Mouse (Mus musculus): ENCODE data around the gene Npas2. TPM values are rescaled to one million over a fixed set of nuclear protein-coding genes. Genes with fewer than 3 reads are reported as not detected.

Npas2 gene
- 10 to 100 TPM; 11.0 to 15.0 TPM for total RNA-seq (2021)

DNA sequence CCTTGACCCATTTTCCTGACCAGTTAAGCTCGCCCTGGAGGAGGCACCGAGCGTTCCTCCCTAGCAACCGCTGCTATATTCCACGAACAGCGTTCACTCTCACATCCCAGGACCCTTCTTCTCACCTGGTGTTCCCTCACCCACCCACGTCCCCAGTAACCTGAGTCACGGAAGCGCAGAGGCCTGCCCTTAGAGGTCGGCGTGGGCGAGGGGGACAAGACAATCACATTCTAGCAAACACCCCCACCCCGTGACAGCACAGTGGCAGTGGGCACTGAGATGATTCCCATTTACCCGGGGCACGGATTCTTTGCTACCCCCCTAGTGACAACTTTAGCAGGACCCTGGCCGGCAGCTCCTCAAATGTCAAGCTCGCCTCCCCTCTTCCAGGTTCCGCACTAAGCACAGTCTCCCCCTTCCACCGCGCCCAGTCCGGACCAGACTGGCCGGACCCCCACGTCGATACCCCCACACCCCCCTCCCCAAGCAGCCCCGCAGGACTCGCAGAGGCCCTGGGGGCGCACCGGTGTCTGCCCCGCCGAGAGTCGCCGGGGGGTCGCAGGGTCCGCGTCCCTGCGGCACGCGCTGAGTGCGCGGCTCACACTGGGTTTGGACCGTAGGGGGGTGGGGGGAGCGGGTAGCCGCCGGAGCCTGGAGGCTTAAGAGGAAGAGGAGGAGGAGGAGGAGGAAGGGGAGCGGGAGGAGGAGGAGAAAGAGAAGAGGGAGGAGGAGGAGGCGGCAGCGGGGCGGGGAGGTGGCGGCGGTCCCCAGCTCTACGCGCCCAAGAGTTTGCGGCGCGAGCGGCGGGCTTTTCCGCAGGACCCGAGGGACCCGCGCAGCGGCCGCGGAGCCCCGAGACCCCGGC, at the start of gene Npas2:
Npas2 (plus strand) TSS at position 735 of the 865 bp plus-strand sequence.
- DNase-seq = no peak
- intact Hi-C loops (cut with DNase I) = loop anchor here (2.0 to 5.0 kb wide), 2 partner anchors 86 to 182 kb away; no protein-coding TSS in a partner anchor

DNA sequence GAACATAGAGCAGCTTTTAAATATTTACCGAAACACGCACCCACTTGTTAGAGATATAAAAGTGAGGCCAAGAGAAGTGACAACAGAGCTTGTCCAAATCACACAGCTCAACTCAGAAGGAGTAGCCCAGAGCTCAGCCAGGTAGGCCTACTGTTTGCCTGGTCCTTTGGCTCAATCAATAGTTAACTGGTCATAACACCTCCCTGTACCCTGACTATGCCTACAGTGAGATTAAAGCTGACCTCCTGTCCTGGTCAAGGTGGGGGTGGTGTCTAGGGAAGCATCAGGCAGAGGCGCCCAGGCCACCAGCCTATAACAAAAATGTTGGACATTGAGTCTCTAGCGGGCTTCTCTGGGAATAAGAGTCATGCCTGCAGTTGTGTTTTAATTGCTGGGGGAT, 36.8 kb upstream of the Npas2 start:
- no peak for DNase-seq
- intact Hi-C loops (cut with DNase I) = no loop called here

DNA sequence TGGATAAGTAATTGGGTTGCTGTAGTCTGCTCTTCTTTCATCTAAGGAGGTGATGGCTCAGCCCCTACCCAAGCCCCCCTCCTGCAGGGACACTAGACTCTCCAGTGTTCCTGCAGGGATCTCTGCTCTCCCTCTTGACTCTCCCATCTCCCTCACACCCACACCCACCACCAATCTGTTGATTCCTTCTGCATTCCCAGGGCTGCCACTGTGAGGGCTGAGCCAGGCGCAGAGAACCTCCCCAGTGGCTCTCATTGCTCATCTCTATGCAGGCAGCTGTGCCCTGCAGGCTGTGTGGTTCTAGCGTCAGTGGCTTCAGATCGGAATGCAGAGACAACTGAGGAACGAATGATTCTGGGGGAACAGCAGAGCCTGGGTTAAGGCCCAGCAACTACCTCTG, 33.4 kb upstream of the Npas2 start:
- DNase-seq = no peak
- intact Hi-C loops (cut with DNase I) = no loop called here

DNA sequence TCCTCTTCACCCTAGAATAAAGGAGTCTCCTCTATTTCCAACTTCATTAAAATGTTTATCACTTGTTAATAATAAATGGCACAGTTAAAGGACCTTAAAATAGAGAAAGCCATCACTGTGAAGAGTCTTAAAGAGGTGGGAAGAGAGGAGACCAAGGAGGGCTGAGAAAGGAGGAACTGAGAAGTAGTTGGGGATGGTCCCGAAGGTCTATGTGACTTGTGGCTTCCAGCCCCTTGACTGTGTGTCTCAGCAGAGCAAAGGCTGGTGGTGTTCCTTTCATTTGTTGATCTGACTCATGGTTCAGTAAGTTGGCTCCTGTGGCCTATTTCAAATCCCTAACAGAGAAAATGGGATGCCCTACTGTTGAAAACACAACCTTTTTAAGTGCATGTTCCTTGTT, 30.5 kb upstream of the Npas2 start:
- DNase-seq = no peak
- intact Hi-C loops (cut with DNase I) = no loop called here

DNA sequence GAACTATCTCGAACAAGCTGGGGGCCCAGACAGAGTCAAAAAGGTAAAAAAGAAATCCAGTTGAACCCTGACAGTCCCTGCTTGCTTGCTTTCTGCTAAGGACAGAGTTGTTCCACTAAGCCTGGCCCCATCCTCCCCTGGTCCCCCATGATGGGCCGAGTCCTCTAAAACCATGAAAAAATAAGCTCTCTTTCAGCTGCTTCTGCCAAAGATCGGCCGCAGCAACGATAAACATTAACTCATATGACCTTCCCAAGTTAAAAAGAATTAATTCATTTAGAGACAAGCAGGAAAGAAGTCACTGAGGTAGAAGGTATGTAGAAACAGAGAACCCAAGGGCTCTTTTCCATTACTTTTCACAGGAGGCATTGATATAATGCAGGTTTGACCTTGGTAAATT, 16.8 kb upstream of the Npas2 start:
- no peak for DNase-seq
- intact Hi-C loops (cut with DNase I) = no loop called here

DNA sequence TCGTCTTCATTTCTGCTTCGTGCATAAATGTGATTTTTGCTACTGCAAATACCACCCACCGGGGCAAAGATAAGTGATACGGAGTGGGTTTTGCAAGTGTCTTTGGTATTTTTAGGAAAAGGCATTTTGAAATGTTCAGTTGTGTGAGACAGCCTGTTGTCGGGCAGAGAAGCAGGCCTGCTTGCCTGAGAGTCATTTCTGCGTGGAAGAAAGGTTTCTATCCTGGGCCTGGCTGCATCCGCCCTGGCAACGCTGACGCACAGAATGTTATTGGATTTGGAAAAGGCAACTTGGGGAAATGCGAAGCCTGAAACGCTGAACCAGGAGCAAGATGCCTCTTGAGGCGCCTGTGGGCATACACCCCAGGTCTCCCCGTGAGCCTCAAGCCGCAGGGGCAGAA, 16.3 kb upstream of the Npas2 start:
- DNase-seq = no peak
- intact Hi-C loops (cut with DNase I) = no loop called here

DNA sequence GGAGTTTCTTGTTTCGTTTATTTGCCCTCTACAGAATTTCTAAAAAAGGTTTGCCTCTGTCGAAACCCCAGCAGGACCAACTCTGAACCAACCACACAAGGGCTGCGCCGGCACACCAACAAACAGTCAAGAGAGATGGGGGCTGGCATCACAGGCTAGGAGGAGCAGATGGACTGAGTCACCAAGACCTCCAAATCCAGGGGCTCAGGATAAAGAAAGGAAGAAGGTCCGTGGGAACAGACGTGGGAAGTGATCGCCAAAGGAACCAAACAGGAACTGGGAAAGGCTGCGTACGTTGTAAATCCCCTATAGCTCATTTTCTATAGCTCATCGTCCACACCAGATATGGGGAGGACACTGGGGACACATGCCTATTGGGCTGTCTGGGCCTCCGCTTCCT, 13.7 kb upstream of the Npas2 start:
- no peak for DNase-seq
- intact Hi-C loops (cut with DNase I) = no loop called here

DNA sequence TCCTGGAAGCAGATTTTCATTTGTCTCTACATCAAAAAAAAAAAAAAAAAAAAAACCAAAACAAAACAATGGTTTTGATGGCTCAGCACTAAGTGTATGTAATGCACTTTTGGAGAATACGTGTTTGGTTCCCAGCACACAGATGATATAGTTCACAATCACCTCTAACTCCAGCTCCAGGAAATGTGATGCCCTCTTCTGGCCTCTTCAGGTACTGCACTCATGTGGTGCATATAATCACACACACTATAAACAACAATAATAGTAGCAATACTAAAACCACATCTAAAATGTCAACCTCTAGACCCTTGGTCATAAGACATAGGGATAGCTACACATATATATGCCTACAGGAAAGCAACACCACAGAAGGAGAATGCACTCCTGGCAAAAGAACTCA, 13.0 kb upstream of the Npas2 start:
- no peak for DNase-seq
- intact Hi-C loops (cut with DNase I) = no loop called here

DNA sequence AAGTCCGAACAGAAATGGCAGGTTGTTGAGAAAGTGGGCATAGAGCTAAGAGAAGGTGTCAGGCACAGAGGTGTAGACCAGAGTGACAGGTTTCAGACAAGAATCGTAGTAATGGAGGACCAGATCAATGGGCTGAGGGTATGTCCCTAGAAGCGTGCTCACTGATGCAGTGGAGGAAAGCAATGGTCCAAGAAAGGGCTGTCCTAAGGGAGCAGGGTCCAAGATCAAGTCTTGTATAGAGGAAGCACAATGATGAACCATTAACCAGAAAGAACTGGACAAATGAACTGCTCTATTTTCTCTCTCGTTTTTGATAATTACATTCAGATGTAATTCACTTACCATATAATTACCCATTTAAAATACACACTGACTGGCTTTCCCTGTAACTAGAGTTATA, 11.6 kb upstream of the Npas2 start:
- DNase-seq = no peak
- intact Hi-C loops (cut with DNase I) = no loop called here

DNA sequence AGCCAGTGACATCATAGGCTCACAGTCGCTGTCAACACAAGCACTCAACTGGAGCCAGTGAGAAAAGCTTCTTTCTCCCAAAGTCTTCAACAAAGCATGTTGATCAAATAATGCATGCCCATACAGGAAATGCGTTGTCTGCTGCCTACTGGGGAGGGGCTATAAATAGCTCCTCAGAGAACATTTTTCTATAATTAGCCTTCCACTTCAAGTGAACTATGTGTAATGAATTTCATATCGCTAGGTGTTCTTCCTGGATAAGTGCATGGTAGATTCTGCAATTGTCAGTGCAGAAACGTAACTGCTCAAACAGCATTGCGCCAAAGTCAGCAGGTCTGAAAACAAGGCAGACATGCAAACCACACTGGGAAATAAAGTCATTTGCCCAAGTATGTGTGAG, 7.7 kb upstream of the Npas2 start:
- intact Hi-C loops (cut with DNase I) = no loop called here
- no peak for DNase-seq

DNA sequence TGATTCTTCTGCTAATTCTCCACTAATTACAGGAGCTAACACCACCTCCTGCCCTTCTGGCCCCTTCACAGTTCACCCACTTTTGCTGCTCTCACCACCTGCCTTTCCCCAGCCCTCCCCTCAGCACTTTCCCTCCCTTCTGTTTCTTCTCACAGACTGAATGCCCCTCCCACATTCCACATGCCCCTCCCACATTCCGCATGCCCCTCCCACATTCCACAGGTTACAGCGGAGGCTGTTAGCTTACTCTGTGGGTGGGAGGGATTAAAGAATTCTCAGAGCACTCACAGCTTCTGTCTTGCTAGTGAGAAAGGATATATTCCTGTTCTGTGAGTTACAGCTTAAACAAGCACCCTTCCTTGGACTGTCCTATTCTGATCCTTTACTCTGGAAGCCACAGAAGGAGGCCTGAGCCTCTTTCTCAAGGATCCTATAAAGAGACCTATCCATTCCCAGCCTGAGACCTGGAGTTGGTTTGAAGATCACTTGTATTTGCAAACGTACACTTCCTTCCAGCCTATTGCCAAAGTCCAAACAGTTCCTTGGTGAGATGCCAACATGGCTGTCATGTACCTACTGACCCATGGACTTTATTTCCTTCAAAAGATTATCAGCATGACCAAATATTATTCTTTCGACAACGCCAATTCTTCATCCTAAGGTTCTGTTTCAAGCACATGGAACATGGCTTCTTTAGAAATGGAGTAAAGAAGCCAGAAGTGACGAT, 6.7 kb upstream of the Npas2 start:
- DNase-seq = peak in 1 of 2 experiments; percentile 58
- intact Hi-C loops (cut with DNase I) = no loop called here

DNA sequence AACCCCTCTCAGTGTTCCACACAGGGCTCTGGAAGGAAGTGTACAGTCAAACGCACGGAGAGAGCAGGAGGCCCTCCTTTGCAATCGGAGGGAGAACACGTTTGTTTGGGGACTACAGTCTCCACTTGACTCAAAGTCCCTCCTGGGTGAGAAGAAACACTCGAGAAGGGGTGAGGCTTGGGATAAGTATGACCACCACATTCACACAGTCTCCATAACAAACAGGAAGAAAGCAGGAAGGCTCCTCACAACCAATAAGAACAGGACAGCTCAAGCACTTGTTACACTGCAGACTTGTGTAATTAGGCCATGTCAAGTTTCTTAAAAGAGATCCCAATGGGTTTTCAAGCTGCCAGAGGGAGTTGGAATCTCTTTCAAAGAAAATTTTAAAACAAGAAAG, 2.4 kb upstream of the Npas2 start:
- no peak for DNase-seq
- intact Hi-C loops (cut with DNase I) = loop anchor here (5.0 kb wide), 1 partner anchor 84 kb away; no protein-coding TSS in a partner anchor

DNA sequence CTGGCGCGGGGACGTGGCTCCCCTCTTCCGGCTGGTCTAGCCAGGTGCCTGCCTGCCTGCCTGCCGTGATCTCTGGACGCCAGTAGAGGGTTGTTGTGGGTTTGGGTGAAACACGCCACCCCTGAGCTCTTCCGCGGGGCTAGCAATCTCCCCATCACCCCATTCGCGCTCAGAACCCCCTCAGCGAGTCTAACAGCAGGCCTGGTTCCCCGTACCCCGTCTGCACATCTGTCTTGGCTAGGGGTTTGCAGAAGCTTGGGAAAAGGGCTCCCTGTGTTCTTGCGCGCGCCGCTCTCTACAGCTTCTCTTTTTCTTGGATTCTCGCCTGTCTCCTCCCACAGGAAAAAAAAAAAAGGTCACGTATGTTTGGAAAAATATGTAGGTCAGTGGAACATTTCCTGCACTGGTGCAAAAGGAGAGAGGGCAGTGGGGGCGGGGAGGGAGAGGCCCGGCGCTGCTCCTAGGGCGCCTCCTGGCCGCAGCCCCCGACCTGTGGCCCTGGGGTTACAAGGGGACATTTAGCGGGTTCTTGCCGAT, 1.0 kb upstream of the Npas2 start:
- intact Hi-C loops (cut with DNase I) = loop anchor here (2.0 to 5.0 kb wide), 2 partner anchors 85 to 182 kb away; no protein-coding TSS in a partner anchor
- peak; percentile 90 to 91 for DNase-seq

DNA sequence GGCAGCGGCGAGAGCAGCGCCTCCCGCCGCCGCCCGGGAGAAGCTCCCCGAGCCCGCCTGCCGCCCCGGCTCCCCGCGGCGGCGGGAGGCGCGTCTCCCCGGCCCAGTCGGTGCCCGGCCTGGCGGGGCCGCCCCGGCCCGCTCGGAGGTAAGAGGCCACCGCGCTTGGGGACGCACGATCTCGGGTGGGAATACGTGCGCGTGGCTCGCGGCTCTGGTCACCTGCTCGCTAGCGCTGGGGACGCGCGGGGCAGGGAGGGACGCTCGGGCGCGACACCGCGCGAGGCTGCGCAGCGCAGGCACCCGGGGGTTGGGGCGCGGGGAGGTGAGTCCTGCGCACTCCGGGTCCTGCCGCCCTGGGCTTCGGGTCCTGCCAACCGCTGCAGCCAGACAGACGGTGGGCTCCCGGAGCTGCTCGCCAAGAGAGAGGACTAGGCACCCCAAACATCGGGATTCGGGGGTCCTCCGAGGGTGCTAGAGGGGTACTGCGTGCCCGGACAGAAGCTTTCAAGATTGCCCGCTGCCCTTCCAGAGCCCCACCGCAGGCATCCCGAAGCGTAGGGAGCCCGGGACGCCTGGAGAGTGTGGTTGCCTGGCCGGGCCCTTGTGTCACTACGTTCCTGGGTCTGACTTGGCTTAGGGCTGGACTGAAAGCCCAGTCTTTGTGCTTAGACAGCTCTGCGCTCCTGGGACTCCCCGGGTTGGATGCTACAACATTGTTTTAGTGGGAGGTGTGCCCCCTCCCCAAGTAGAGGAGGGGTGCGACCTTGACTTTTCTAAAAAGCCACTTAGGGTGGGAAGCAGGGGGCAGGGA, 538 bp downstream of the Npas2 start:
- DNase-seq = peak; percentile 76 to 77
- intact Hi-C loops (cut with DNase I) = loop anchor here (2.0 to 5.0 kb wide), 3 partner anchors 87 to 183 kb away; no protein-coding TSS in a partner anchor

DNA sequence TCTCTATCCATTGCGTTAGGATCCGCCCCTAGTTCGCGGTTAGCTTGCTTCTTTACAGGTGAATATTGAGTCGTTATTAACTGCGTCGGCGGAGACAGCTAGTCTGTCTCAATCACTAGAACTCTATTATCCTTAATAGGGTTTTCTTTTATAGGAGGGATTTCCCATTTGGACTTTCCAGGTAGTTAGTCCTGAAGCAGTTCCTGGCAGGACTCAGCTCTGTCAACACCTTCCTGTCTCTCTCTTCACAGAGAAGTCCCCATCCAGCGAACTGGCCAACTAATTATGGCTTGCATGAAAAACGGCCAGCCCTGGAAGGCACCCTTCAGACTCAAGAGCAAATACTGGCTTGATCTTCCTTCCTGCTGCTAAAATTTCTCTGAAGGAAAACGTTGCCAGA, 1.4 kb downstream of the Npas2 start:
- intact Hi-C loops (cut with DNase I) = loop anchor here (2.0 to 5.0 kb wide), 2 partner anchors 88 to 146 kb away; no protein-coding TSS in a partner anchor
- DNase-seq = peak; percentile 49 to 60

DNA sequence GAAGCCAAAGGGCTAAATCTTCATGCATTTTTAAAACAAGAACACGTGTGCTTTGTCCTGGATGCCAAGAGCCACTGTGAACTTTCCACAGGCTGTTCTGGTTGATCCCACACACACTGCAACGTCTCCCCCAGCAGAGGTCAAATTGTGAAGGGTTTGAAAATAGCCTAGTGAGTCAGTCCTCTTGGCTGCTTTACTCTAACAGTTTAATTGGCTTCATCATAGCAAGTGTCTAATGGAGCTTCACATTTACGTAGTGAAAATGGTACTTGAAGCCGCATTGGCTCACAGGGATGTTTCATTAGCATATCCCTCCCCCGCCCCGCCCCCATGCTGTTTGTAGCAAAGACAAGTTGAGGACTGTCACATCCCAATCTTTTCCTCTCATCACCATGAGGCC, 2.6 kb downstream of the Npas2 start:
- intact Hi-C loops (cut with DNase I) = no loop called here
- peak; percentile 68 to 76 for DNase-seq

DNA sequence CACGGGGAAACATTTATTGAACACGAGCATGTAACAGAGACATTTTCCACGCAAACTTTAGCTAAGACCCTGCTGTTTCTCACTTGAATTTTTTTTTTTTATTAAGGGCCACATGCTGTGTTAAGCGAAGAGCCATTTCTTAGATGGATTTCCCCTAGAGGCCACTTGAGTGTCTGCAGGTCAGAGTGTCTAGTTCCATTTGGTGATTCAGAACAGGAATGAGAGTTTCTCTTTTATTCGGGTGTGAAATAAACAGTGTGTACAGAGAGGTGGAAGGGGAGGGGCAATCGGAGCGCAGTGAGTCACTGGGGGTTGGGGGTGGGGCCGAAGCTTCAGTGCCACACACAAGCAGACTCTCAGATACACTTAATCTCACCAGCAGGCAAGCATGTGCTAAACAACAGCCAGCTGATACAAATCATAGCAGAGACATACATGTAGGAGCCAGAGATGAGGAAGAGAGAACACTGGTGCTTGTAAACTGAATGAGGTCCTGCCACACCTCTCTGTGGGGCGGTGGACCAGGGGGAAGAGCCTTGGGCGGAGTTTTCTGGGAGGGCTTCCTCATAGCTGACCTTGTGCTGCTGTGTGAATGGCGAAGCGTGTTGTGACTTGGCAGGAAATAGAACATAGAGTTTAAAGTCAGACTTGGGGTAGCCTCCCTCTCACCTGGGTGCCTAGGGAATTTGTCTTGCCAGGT, 3.3 kb downstream of the Npas2 start:
- peak; percentile 25 to 29 for DNase-seq

DNA sequence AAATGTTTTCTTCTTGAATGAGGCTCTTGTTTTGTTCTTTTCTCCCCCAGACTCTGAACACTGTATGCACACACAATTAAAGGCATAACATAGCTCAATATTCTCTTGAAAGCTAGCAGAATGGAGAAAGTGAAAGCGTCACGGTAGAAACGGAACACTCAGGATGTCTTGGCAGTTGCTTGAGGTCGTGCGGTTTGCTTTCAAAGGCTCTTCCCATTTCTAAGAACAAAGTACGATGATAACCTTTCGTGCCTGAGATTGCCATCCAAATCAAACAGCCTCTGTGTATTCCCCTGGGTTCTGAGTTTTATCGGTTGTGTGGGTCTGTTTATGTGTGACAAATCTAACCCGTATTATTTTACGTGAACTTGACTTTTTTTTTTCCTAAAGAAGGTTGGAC, 11.5 kb downstream of the Npas2 start:
- intact Hi-C loops (cut with DNase I) = loop anchor here (5.0 kb wide), 2 partner anchors 112 to 137 kb away; no protein-coding TSS in a partner anchor

More for the DNA sequence above, 3.3 kb downstream of the Npas2 start:
- intact Hi-C loops (cut with DNase I) = no loop called here

DNA sequence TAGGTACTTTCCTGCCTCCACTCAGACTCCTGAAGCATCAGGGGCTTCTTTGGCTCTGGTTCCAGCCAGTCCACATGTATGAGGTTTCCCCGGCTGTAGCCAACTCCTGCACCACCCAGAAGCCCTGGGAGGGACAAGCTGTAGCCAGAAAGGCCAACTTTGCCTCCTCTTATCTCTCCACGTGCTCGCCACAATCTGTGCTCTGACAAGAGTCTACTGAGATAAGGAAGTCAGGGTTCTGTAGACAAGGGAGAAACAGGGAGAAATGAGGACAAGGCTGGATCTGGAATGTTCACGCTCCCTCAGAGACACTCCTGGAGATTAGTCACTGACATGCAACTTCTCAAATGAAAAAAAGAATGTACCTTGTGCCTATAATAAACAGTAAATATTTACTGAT, 12.2 kb downstream of the Npas2 start:
- intact Hi-C loops (cut with DNase I) = loop anchor here (5.0 kb wide), 2 partner anchors 112 to 137 kb away; no protein-coding TSS in a partner anchor

More for the DNA sequence above, 11.5 kb downstream of the Npas2 start:
- DNase-seq = no peak

DNA sequence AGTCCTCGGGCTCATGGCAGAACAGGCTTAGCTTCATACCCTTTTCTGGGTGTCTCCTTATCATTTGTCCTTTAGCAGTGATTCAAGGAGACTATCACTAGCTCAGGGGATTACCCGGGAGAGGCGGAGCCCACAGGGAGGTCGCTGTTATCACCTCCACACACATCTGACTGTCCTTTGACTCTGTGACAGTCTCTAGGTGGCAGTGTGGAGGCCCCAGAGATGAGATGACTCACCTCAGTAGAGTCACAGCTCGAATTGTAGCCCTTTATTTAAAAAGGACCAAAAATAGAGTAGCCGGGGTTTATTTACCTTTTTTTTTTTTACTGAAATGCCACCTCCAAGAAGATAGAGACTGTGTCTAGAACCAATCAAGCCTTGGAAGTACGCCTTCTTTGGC, 13.4 kb downstream of the Npas2 start:
- DNase-seq = peak; percentile 65 to 67
- intact Hi-C loops (cut with DNase I) = loop anchor here (5.0 kb wide), 2 partner anchors 110 to 135 kb away; no protein-coding TSS in a partner anchor

More for the DNA sequence above, 12.2 kb downstream of the Npas2 start:
- no peak for DNase-seq

All from heart, postnatal 10 days (tissue).